Mouse (Mus musculus) kidney, adult 2 months (tissue): ENCODE results near the gene Dglucy.

Source experiments
- CTCF ChIP-seq: fragments of 200-500 bp; conservative IDR thresholded peaks from 2 replicates; pipeline ENCODE4 v1.5.1; 2011; ENCODE audit warnings: low read depth, mild to moderate bottlenecking, control low read depth, low read length, moderate library complexity, mixed read lengths; ENCODE audit not compliant: insufficient read depth, insufficient read length
- POLR2A ChIP-seq: fragments of 200-500 bp; IDR thresholded peaks from one replicate; pipeline ENCODE4 v1.6.1; 2011; ENCODE audit warnings: low read depth, low read length, control low read depth

- no peak for TF ChIP-seq CTCF
- TF ChIP-seq POLR2A = no peak
Observed at GRCm38 (mm10) chr12:100775291-100775690, 3.6 kb upstream of the Dglucy start.
